Mouse (Mus musculus): ENCODE measurements around the gene Ubc. TPM values are rescaled to one million over a fixed set of nuclear protein-coding genes. Genes with fewer than 3 reads are reported as not detected.
"Not testable (repeated sequence)": the region's sequence is repeated elsewhere in the genome, so short reads cannot be mapped to it uniquely, and the experiment has no call there.

Gene Ubc
- total RNA-seq, 1 experiment from 2014 or later = 1,462 TPM

DNA sequence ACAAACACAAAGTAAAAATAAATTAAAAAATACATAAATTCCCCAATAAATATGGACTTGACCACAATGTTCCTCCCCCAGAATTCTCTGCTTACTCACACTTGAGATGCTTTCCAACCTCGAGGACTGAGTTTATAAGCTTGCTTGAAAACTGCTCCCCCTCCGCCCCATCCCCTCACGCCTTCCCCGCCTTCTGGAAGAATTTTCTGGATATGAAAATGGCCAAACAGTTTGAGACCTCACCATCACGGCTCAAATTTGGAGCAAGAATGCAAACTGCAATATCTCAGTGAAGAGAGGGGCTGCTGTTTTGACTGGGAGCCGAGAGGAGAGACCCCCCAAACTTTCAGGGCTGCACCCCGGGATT is 14.5 kb upstream of the Ubc start:
- no peak for DNase-seq

DNA sequence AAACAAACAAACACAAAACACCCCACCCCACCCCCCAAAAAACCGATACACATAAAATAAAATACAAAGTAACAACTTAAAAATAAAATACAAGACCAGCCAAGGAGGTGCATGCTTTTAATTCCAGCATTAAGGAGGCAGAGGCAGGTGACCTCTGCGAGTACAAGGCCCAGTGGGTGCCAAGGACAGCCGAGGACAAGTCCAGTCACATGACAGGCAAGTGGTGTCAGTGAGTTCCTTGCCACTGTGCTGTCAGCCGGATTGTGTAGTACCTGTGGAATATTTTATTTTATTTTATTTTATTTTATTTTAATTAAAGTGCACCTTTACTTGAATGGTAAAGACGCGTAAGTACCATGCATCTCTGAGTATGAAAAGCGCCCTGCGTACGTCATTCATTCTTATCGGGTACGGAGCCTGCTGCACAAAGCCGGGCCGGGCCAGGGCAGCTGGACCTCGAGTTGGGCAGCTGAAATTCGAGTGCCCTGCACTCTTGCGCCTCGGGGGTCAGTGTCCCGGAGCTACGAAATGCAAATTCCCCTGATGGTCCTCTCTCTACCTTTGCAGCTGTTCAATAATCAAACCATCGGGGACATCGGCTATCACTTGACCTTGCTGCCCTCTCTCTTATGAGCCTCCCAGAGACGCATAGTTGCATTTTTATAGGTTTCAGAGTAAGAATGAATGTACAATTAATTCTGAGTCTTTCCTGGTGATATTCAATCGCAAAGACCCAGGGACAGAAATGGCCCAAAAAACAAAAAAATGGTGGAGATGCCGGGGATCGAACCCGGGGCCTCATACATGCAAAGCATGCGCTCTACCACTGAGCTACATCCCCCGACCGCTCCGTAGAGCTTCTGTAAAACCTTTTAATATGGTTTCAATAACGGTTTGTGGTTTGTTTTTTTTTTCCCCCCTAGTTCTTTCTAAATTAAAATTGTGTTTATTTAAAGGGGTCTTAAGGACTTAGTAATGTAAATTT is 13.8 kb upstream of the Ubc start:
- DNase-seq = peak; percentile 69

DNA sequence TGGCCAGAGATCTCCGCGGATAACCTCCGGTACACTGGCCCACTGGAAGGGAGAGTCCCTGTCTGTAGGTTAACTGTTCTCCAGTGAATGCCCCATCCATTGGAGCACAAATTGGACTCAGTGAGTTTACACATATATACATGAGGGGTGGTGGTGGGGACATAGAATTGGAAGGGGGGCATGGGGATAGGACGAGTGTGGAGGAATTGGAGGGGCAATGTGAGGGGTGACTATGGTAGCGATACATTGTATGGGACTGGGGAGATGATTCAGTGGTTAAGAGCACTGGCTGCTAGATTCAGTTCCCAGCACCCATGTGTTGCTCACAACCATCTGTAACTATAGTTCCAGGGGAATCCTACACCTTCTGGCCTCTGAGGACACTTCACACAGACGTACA is 13.0 kb upstream of the Ubc start:
- DNase-seq = no peak

DNA sequence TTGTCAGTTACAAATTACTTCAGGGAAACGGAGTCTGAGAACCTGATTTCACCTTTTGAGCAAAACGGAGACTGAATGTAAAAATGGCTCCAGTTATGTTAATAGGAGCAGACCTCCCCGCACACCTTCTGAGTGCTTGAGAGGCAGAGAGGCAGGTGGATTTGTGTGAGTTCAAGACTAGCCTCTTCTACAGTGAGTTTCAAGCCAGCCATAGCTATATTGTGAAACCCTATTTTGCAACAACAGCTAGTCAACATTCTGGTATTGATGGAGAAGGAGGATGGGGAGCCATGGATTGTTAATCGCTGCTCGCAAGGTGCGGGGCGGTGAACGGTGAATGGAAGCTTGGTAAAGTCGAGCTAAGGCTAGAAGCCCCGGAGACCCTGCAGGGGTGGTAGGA is 12.5 kb upstream of the Ubc start:
- no peak for DNase-seq

DNA sequence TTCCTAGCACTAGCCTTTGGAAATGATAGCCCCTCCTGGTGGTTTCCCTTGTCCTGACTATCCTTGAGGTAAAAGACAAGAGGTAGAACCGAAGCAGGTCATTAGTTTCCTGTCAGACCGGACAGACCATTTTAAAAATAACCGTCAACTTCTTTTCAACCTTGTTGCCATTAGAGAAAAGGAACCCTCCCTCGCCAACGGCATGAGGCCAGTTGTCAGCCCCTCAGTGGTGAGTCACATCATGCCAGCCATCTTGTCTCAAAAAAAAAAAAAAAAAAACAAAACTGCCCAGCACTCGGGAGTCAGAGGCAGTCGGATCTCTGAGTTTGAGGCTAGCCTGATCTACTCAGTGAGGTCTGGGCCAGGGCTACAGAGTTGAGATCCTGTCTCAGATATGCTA is 10.9 kb upstream of the Ubc start:
- DNase-seq = no peak

DNA sequence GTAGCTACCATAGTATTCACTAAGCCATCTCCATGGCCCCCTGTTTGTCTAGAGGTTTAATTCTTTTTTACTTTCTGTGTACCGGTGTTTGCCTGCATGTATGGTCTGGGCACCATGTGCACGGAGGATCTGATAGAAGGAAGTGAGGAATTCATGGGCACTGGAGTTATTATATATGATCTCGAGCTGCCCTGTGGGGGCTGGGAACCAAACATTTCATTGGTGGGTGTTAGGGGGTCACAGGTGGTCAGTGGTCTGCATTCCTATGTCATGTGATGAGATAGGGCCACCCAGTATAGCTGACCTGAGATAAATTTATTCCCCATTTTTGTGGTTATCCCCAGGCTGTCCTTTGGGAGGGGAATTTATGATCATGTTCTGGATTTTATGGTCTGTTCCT is 5.0 kb upstream of the Ubc start:
- no peak for DNase-seq

DNA sequence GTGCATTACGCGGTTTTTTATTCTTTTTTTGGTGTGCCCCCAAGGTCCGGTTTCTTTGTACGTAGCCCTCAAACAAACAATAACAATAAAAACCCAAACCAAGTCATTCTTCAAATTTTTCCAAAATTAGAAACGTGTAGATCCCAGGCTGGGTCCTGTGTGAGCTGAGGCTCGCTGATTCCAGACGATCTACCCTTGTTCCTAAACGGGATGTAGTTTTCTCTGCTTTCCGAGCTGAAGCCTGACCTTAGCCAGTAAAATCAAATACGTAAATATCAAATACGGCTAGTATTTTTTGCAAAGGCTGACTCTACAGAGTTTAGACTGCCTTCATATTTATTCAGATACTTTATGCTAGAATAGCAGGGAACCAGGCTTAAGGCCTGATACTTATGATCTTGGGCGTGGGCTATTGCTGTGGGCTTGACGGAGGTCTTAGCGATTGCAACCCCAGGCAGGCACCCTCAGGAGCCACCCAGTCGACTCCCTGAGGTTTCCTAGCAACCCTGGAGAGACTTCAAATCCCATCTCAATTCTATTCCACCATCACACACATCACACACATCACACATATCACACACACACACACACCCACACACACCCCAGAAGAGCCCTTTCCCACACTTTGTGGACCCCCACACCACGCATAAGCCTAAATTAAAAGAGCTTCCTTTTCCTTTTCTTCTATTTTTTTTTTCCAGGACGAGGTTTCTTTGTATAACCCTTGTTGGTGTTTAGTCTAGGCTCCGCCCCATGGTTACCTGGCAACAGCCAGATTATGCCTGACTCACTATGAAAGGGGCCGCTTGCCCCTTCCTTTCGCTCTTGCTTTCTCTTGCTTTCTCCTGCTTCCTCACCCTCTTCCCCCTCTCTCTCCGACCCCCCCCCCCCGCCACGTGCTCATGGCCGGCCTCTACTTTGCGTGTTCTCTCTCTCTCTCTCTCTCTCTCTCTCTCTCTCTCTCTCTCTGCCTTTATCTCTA is 3.9 kb upstream of the Ubc start:
- peak; percentile 75 for DNase-seq

DNA sequence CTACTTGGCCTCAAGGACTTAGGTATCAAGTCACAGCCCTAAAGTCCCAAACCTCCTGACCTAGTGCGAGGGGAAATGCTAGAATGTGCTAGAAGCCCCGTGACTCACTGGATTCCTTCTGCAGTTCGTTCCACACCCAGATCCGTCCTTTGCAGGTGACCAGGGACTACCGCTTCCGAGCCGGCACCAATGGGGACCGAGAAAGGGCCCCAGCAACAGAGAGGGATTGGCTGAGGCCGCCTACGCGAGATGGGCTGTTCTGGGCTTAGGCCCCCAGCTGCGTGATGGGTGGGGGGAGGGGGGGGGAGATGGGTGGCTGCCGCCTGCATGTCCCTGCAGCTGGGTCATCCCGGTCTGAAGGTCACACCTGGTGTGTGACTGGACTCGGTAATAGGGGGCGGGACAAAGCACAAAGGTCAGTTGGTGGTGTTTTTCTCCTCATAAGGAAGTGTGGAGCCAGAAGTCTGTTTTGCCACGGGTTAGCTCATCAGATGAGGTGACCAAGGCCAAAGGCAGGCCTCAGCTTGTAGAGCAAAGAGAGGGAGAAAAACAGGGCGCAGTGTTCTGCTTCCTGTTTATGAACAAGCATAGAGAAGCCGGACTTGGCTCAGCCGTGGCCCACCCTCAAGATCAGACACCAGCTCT is 3.1 kb upstream of the Ubc start:
- peak; percentile 95 for DNase-seq

DNA sequence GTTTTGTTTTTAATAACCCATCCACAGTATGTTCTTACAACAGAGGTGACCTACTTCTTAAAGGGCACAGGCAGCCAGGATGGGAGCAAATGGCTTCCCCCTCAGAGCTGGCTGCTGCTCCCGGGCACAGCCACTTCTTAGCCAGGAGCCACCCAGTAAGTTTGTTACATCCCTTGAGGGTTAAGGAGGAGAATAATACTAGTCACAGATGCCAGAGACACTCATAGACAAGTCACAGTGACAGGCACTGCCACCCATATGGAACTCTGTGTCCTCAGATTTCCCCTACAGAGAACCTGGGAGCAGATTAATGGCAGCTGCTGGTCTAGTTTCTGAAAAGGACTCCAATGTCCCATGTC is 2.6 kb upstream of the Ubc start:
- DNase-seq = no peak

DNA sequence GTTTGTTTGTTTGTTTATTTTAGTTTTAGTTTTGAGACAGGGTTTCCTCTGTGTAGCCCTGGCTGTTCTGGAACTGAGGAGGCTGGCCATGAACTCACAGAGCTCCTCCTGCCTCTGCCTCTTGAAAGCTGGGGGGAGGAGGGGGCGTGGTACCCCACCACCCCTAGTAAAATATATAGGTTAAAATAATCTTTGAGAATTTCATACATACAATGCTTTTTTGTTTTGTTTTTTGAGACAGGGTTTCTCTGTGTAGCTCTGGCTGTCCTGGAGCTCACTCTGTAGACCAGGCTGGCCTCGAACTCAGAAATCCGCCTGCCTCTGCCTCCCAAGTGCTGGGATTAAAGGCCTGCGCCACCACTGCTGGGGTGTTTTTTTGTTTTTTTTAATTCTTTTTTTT is 2.2 kb upstream of the Ubc start:
- not testable (repeated sequence) for DNase-seq

DNA sequence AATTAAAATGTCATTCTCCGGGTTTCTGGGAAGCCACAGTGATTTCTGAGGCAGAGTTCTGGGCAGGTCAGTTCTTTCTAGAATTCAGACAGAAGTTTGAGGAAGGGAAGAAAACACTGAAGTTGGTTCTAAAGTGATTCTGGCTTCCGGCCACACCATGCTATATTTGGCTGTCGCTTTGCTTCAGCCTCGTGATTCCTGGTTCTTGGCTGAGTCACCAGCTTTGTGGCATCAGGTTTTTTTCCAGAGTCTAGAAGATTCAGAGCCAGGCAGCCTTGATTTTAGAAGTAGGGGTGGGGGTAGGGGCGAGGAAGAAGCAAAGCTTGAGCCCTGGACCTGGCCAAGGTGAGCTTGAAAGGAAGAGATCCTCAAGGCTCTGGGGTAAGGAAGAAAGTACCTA is 1.6 kb upstream of the Ubc start:
- peak; percentile 77 for DNase-seq

DNA sequence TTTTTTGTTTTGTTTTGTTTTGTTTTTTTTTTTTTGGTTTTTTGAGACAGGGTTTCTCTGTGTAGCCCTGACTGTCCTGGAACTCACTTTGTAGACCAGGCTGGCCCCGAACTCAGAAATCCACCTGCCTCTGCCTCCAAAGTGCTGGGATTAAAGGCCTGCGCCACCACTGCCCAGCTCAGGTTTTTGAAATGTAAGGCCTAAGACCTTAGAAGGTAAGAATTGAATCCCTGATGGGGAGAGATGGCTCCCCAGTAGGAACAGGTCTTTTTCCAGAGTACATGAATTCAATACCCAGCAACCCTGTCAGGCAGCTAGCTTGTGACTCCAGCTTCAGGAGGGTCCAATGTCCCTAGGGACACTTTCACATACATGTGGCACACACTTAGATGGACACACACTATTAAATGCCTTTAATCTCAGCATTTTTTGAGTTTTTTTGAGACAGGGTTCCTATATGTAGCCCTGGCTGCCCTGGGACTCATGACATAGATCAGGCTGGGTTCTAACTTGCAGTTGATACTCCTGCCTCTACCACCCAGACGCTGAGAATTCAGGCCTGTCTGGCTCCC is 990 bp upstream of the Ubc start:
- no peak for DNase-seq

DNA sequence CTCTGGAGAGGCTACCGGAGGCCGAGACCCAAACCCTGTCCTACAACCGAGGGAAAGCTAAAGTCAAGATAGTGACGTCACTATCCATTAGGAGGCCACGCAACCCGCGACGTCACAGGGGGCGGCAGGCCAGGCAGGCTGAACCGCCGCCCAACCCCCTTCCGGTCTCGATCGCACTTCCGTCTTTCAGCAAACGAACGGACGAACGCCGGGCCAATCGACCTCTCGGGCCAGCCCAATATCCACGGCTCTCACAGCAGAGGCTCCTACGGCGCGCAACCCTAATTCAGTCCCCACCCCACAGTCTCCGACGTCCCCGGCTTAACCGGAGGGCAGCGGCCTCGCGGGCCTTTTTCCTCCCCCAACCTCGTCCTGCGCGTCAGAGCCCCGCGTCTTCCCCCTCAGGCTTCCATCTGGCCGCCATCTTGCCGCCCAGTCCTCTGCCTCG is 847 bp downstream of the Ubc start, which contains the start of gene Gm10382:
Gm10382 (plus strand) TSS at position 192 of the 448 bp plus-strand sequence.
- DNase-seq = peak; percentile 86

DNA sequence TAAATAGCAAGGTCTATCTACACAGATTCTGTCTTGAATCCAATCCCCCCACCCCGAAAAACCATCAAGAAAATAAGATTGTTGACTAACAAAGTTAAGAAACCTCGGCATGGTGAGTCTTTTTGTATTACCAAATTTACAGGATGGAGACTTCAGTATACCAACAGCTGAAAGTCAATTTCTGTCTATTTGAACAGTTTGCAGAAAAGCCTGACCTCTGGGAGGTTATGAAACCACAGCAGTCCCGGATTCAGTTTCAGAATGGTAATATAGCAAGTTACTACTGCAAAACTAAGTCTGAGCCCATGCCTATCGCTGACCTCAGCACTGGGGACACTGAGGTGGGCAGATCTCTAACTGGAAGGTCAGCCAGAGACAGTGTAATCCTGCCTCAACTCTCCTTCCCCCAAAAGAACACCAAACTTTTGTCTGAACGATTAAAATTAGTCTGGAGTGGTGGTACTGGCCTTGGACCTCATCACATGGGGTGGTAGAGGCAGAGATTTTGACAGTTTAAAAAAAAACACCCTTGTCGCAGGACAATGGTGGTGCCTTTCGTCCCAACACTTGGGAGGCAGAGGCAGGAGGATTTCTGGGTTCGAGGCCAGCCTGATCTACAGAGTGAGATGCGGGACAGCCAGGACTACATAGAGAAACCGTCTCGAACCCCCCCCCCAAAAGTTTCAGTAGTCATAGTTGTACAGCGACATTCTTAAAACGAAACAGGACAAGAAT is 1.5 kb downstream of the Ubc start:
- no peak for DNase-seq

DNA sequence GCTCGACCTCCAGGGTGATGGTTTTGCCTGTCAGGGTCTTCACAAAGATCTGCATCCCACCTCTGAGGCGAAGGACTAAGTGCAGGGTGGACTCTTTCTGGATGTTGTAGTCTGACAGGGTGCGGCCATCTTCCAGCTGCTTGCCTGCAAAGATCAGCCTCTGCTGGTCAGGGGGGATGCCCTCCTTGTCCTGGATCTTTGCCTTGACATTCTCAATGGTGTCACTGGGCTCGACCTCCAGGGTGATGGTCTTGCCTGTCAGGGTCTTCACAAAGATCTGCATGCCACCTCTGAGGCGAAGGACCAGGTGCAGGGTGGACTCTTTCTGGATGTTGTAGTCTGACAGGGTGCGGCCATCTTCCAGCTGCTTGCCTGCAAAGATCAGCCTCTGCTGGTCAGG is 2.7 kb downstream of the Ubc start:
- DNase-seq = not testable (repeated sequence)

DNA sequence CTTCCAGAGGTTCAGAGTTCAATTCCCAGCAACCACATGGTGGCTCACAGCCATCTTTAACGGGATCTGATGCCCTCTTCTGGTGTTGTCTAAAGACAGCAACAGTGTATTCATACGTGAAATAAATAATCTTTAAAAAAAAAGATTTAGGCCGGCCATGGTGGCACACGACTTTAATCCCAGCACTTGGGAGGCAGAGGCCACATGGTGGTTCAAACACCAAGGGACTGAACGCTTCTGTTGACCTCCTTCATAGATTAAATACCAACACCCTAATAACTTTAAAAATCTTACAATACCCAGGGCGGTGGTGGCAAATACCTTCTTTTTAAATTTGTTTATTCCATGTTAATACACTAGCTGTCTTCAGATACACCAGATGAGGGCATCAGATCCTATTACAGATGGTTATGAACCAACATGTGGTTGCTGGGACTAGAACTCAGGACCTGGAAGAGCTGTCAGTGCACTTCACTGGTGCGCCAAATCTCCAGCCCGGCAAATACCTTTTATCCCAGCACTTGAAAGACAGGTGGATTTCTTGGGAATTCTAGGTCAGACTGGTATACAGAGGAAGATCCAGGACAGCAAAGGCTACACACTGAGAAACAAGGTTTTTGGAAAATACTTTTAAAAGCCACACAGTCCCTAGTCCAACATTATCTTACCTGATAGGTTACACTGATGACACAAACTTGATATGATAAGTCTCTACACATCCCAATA is 4.6 kb downstream of the Ubc start:
- no peak for DNase-seq

DNA sequence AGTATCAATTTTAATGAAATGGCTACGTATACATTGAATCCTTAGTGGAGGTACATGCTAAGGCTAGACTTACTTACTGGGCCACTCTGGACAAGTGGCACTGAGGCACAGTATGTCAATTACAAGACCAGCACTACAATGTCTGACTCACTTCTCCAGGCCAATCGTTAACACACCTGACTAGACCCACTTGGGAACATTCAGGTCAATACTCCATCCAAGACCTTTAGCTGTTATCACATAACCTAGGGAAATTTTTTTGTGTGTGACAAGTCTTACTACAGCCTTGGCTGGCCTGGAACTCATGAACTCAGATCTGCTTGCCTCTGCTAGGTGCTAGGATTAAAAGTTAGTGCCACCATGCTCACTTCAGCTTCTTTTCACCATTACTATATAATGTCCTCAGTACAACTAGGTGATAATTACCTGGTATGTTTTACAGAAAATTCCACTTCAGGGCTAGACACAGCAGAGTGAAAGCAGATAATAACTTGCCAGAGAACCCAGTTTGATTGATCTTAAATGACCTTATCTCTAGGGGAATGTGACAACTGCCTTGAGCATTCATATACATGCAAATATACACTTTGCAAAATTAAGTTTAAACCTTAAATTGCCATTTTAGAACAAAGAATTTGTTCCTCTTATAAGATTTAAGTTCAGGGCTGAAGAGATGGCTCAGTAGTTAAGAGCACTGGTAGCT is 5.3 kb downstream of the Ubc start:
- no peak for DNase-seq

DNA sequence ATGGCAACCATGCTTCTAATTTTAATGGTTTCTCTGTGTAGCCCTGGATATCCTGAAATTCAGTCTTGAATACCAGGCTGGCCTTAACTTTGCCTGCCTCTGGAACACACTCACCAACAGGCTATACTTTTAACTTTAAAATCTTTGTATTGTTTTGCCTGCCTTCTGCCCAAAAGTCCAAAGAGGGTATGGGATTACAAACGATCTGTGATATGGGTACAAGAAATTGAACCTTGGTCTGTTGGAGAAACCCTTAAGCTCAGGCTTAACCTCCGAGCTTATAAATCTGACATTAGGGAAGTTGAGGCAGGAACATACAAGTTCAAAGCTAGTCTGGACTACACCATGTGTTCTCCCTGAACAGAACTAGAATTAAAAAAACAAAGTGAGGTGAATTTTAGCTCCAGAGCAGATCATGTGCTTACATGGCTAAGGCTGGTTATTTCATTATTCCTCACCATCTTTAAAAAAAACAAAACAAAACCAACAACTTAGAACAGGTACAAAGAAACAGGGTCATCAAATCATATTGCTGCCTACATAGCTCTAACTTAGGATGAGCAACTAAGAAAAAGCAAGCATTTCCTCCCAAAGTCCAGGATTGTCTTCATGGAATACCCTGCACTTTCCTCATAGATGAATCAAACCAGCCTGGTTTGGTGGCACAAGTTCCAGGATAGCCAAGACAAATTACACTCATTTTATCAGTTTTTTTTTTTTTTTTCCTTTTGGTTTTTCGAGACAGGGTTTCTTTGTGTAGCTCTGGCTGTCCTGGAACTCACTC is 6.2 kb downstream of the Ubc start:
- no peak for DNase-seq

Data from adrenal gland, postnatal 25 days (tissue).